ENCODE assay signal across 15 mouse cellular contexts in the genomic region with DNA sequence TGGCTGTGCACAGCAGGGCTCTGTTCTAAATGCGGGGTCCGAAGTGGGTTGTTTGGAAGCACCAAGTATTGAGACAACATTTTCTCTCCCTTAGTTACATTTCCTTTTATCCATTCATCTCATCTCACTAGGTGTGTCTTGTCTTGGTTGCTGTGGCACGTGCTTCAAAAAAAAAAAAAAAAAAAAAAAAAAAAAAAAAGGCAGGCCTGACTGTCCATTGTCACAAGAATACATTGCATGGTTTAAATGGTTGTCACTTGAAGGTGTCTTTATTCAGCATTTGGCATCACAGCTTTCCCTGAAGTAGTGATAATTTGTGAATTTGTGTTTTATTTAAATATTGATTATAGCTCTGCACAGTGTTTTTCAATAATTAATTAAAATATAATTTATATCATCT.
DNase-seq lines count a peak whose midpoint lies in the region; ATAC-seq and TF ChIP-seq lines count a peak whose summit lies in the region.
"Had no signal": no experiment of that assay in that cellular context is flagged by ENCODE, and none has a peak within 500 bp of the region (broad histone marks: within the 10 kb centered on the region; RNA-seq: fewer than 3 reads in every experiment).

No protein-coding gene starts in this region.

- intact Hi-C loops in heart, adult 2 months (cut with DNase I) = no loop called here

- no peak overlapping the region for H3K27ac ChIP-seq in heart, embryonic 13.5 days (replicated peaks)
- H3K27ac ChIP-seq in heart, adult 2 months = no peak overlapping the region
- H3K27ac ChIP-seq in lung, embryonic 14.5 days (ENCODE audit: low read depth) = no peak overlapping the region
- no peak overlapping the region for H3K27ac ChIP-seq in ES-E14 (ENCODE audit: insufficient read depth, low read depth, low read length, poor library complexity, severe bottlenecking)
- no peak overlapping the region for H3K27ac ChIP-seq in intestine, postnatal 0 days (ENCODE audit: low read depth, low read length)
- H3K27ac ChIP-seq: embryonic facial prominence, embryonic 10.5 days; forebrain, embryonic 13.5 days; hindbrain, embryonic 15.5 days had no signal

- no peaks in the 10 kb centered on the region for H3K36me3 ChIP-seq in heart, embryonic 13.5 days
- H3K36me3 ChIP-seq in heart, adult 2 months (ENCODE audit: control insufficient read depth, insufficient read depth, low read length) = no peaks in the 10 kb centered on the region
- no peaks in the 10 kb centered on the region for H3K36me3 ChIP-seq in lung, embryonic 14.5 days (ENCODE audit: insufficient read depth)
- H3K36me3 ChIP-seq in ES-E14 (ENCODE audit: control insufficient read depth, insufficient read depth, low read length, poor library complexity, severe bottlenecking) = no peaks in the 10 kb centered on the region
- no peaks in the 10 kb centered on the region for H3K36me3 ChIP-seq in intestine, postnatal 0 days (ENCODE audit: control insufficient read depth, insufficient read depth)
- H3K36me3 ChIP-seq: embryonic facial prominence, embryonic 10.5 days; heart, embryonic 12.5 days; hindbrain, embryonic 15.5 days had no signal

- no peak overlapping the region for H3K9ac ChIP-seq in heart, embryonic 13.5 days
- no peak overlapping the region for H3K9ac ChIP-seq in heart, adult 2 months (ENCODE audit: low read depth, low read length)
- no peak overlapping the region for H3K9ac ChIP-seq in lung, embryonic 14.5 days
- H3K9ac ChIP-seq in ES-E14 (ENCODE audit: insufficient read depth, low read depth, low read length, poor library complexity, severe bottlenecking) = no peak overlapping the region
- H3K9ac ChIP-seq in intestine, postnatal 0 days (ENCODE audit: low read depth, low read length) = no peak overlapping the region
- H3K9ac ChIP-seq: forebrain, embryonic 13.5 days; forebrain, postnatal 0 days; heart, embryonic 12.5 days; hindbrain, embryonic 15.5 days had no signal

- H3K4me3 ChIP-seq in heart, embryonic 13.5 days = no peak overlapping the region
- no peak overlapping the region for H3K4me3 ChIP-seq in heart, adult 2 months
- H3K4me3 ChIP-seq in lung, embryonic 14.5 days (ENCODE audit: low read depth, low read length) = no peak overlapping the region
- H3K4me3 ChIP-seq in ES-E14 (ENCODE audit: insufficient read depth in 1 of 2, low read depth in 1 of 2, low read length in 2 of 2, poor library complexity in 1 of 2, severe bottlenecking in 1 of 2) = no peak overlapping the region
- no peak overlapping the region for H3K4me3 ChIP-seq in intestine, postnatal 0 days (ENCODE audit: low read depth, low read length)
- H3K4me3 ChIP-seq: embryonic facial prominence, embryonic 10.5 days; forebrain, embryonic 13.5 days; heart, embryonic 12.5 days; hindbrain, embryonic 15.5 days had no signal

- no peaks in the 10 kb centered on the region for H3K79me2 ChIP-seq in heart, adult 2 months (replicated peaks; ENCODE audit: control insufficient read depth, insufficient read depth, low read length)

- H3K9me3 ChIP-seq in heart, embryonic 13.5 days = peaks cover 5% of the 10 kb centered on the region; the same call in 1 of the 2 replicates
- H3K9me3 ChIP-seq in lung, embryonic 14.5 days (ENCODE audit: low read depth, low read length) = no peaks in the 10 kb centered on the region; the same call in 1 of the 2 replicates
- H3K9me3 ChIP-seq in ES-E14 (ENCODE audit: control insufficient read depth, insufficient read depth, low read depth, low read length) = no peaks in the 10 kb centered on the region
- H3K9me3 ChIP-seq in intestine, postnatal 0 days (ENCODE audit: control insufficient read depth) = no peaks in the 10 kb centered on the region
- H3K9me3 ChIP-seq: embryonic facial prominence, embryonic 10.5 days; forebrain, embryonic 13.5 days; heart, embryonic 12.5 days; hindbrain, embryonic 15.5 days had no signal

- no peak for TF ChIP-seq EP300 in heart, adult 2 months (IDR thresholded peaks at IDR 0.05; ENCODE audit: insufficient read depth, low read depth, low read length)

- WGBS in heart, embryonic 13.5 days = 77% methylated on average over 3 of the region's 3 CpGs
- 83% methylated on average over 3 of the region's 3 CpGs for WGBS in heart, adult 2 months
- 85% methylated on average over 3 of the region's 3 CpGs for WGBS in lung, embryonic 14.5 days
- WGBS in intestine, postnatal 0 days = 66% methylated on average over 3 of the region's 3 CpGs

- H3K27me3 ChIP-seq in heart, embryonic 13.5 days (replicated peaks) = no peaks in the 10 kb centered on the region
- H3K27me3 ChIP-seq in heart, adult 2 months (ENCODE audit: control insufficient read depth, insufficient read depth, low read length) = no peaks in the 10 kb centered on the region
- H3K27me3 ChIP-seq in lung, embryonic 14.5 days (ENCODE audit: insufficient read depth, low read length) = no peaks in the 10 kb centered on the region
- no peaks in the 10 kb centered on the region for H3K27me3 ChIP-seq in intestine, postnatal 0 days (replicated peaks; ENCODE audit: control insufficient read depth, insufficient read depth, low read length)
- H3K27me3 ChIP-seq: forebrain, embryonic 13.5 days; heart, embryonic 12.5 days; hindbrain, embryonic 15.5 days had no signal

- peaks cover 24% of the 10 kb centered on the region for H3K4me1 ChIP-seq in heart, embryonic 13.5 days
- H3K4me1 ChIP-seq in heart, adult 2 months (ENCODE audit: control insufficient read depth, insufficient read depth, low read length) = no peaks in the 10 kb centered on the region
- H3K4me1 ChIP-seq in lung, embryonic 14.5 days (ENCODE audit: insufficient read depth) = no peaks in the 10 kb centered on the region
- H3K4me1 ChIP-seq in ES-E14 (ENCODE audit: control insufficient read depth in 2 of 2, insufficient read depth in 2 of 2, low read length in 2 of 2, poor library complexity in 1 of 2) = no peaks in the 10 kb centered on the region; a peak in 1 of 4 replicates
- no peaks in the 10 kb centered on the region for H3K4me1 ChIP-seq in intestine, postnatal 0 days (replicated peaks; ENCODE audit: control insufficient read depth, insufficient read depth, low read length)
- H3K4me1 ChIP-seq: embryonic facial prominence, embryonic 10.5 days; forebrain, embryonic 13.5 days; hindbrain, embryonic 15.5 days had no signal

- TF ChIP-seq POLR2A in heart, adult 2 months (IDR thresholded peaks at IDR 0.05; ENCODE audit: insufficient read depth, low read depth, low read length) = no peak

- TF ChIP-seq CTCF in heart, adult 2 months (IDR thresholded peaks at IDR 0.05) = no peak
- no peak for TF ChIP-seq CTCF in lung, embryonic 14.5 days (IDR thresholded peaks at IDR 0.05; ENCODE audit: low read depth)
- no peak for TF ChIP-seq CTCF in intestine, postnatal 0 days (IDR thresholded peaks at IDR 0.05; ENCODE audit: low read depth)

- DNase-seq in heart, adult 2 months = no peak
- DNase-seq in lung, embryonic 14.5 days = no peak
- DNase-seq in lung, postnatal 36 days = no peak
- no peak for DNase-seq in ES-E14 (ENCODE audit: low read depth, low spot score)
- DNase-seq in urinary bladder, postnatal 4 days (ENCODE audit: low spot score in 2 of 2) = no peak
- DNase-seq in ovary, postnatal 14 days (ENCODE audit: low spot score) = no peak
- DNase-seq: gastrocnemius, postnatal 25 days; heart, adult 11 months had no signal

- peak overlapping the region; percentile 50; the same call in 1 of the 2 replicates for H3K4me2 ChIP-seq in heart, embryonic 13.5 days
- H3K4me2 ChIP-seq in lung, embryonic 14.5 days = peak overlapping the region; percentile 41
- peak overlapping the region; percentile 46 for H3K4me2 ChIP-seq in intestine, postnatal 0 days (replicated peaks; ENCODE audit: low read depth)
- H3K4me2 ChIP-seq: forebrain, embryonic 13.5 days had no signal

- no peak for ATAC-seq in heart, embryonic 13.5 days (ENCODE audit: extremely low read depth, insufficient number of reproducible peaks, low FRiP score, low TSS enrichment)
- ATAC-seq in lung, embryonic 14.5 days (ENCODE audit: insufficient read depth) = no peak
- no peak for ATAC-seq in intestine, postnatal 0 days
- ATAC-seq: forebrain, embryonic 13.5 days; forebrain, postnatal 0 days had no signal

- in situ Hi-C loops in ES-E14 (cut with MboI; ENCODE audit: low sequenced_read_pairs in 2 of 2, unreplicated experiment in 2 of 2) = no loop called here

TF ChIP-seq in ES-E14, 5 proteins besides CTCF, POLR2A, EP300 and RAD21:
- peak; percentile 79 for TF ChIP-seq ZNF384 (IDR thresholded peaks at IDR 0.05; ENCODE audit: low read depth, low read length)
- TF ChIP-seq MAFK (IDR thresholded peaks at IDR 0.05; ENCODE audit: insufficient read depth, low read depth, low read length) = no peak
